Comparison of ENCODE assay signal across 8 mouse cellular contexts in the genomic region with DNA sequence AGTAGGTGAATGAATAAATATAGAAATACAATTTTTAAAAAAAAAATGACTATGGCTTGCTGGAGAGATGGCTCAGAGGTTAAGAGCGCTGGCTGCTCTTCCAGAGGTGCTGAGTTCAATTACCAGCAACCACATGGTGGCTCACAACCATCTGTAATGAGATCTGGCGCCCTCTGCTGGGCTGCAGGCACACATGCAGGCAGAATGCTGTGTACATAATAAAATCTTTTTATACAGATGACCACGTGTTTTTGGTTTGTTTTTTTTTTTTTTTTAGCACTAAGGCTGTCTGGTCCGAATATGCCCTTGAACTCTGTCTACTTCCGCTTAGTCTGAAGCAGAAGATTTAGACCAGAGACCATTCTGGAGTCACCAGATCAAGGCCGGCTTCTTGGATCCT.
DNase-seq lines count a peak whose midpoint lies in the region; ATAC-seq and TF ChIP-seq lines count a peak whose summit lies in the region.

No protein-coding gene starts in this region.

- WGBS in heart, embryonic 11.5 days (ENCODE audit: insufficient replicate concordance): 46% methylated on average over 6 of the region's 6 CpGs
- WGBS in thymus, adult 2 months: 50% methylated on average over 6 of the region's 6 CpGs
- 34% methylated on average over 6 of the region's 6 CpGs for WGBS in liver, postnatal 0 days (ENCODE audit: insufficient replicate concordance)

- ATAC-seq in heart, embryonic 11.5 days (replicated peaks; ENCODE audit: insufficient number of reproducible peaks, low FRiP score, low TSS enrichment): no peak
- no peak for ATAC-seq in liver, postnatal 0 days

- no peaks in the 10 kb centered on the region for H3K27me3 ChIP-seq in heart, embryonic 11.5 days (ENCODE audit: control insufficient read depth, insufficient read depth, low read length)
- H3K27me3 ChIP-seq in thymus, adult 2 months (ENCODE audit: control insufficient read depth, insufficient read depth, low read length): no peaks in the 10 kb centered on the region
- H3K27me3 ChIP-seq in liver, postnatal 0 days (ENCODE audit: insufficient read depth, low read length): no peaks in the 10 kb centered on the region

- H3K4me2 ChIP-seq in heart, embryonic 11.5 days: no peak overlapping the region
- no peak overlapping the region for H3K4me2 ChIP-seq in liver, postnatal 0 days (ENCODE audit: low read depth, low read length)

- peak; percentile 64; the same call in 1 of the 2 replicates for TF ChIP-seq CTCF in thymus, adult 2 months (IDR thresholded peaks at IDR 0.05; ENCODE audit: borderline replicate concordance, control insufficient read depth, extremely low read depth, insufficient read depth, low read length, poor library complexity)
- peak; percentile 90 for TF ChIP-seq CTCF in liver, postnatal 0 days (IDR thresholded peaks at IDR 0.05; ENCODE audit: low read depth)

- TF ChIP-seq POLR2A in thymus, adult 2 months (IDR thresholded peaks at IDR 0.05; ENCODE audit: control insufficient read depth, extremely low read depth, insufficient read depth, low read length, poor library complexity): no peak

- H3K9me3 ChIP-seq in heart, embryonic 11.5 days (replicated peaks; ENCODE audit: control insufficient read depth, low read length): no peaks in the 10 kb centered on the region
- no peaks in the 10 kb centered on the region for H3K9me3 ChIP-seq in liver, postnatal 0 days (ENCODE audit: low read length)

- H3K4me3 ChIP-seq in heart, embryonic 11.5 days (ENCODE audit: low read depth, low read length): no peak overlapping the region
- H3K4me3 ChIP-seq in thymus, adult 2 months (ENCODE audit: control insufficient read depth, insufficient read depth, low read length): no peak overlapping the region
- H3K4me3 ChIP-seq in liver, postnatal 0 days (ENCODE audit: low read depth, low read length): no peak overlapping the region

- peak; percentile 49 for DNase-seq in heart, postnatal 4 days
- DNase-seq in thymus, adult 2 months: peak; percentile 48
- DNase-seq in thymus, adult 18-20 months: no peak
- DNase-seq in liver, postnatal 0 days: peak; percentile 71
- no peak for DNase-seq in left cerebral cortex, adult 18-20 months (ENCODE audit: low spot score in 2 of 2)
- DNase-seq in left cerebral cortex, adult 9 months (ENCODE audit: low spot score in 2 of 2): no peak
- DNase-seq in right cerebral cortex, postnatal 36 days (ENCODE audit: low spot score in 2 of 2): no peak

- H3K4me1 ChIP-seq in heart, embryonic 11.5 days (ENCODE audit: control insufficient read depth, insufficient read depth, low read length): peaks cover 29% of the 10 kb centered on the region
- peaks cover 2% of the 10 kb centered on the region; the same call in 1 of the 2 replicates for H3K4me1 ChIP-seq in thymus, adult 2 months (replicated peaks; ENCODE audit: control insufficient read depth, insufficient read depth, low read length)
- H3K4me1 ChIP-seq in liver, postnatal 0 days (ENCODE audit: insufficient read depth): peaks cover 38% of the 10 kb centered on the region

- no peak overlapping the region for H3K27ac ChIP-seq in heart, embryonic 11.5 days (ENCODE audit: low read depth, low read length)
- no peak overlapping the region for H3K27ac ChIP-seq in thymus, adult 2 months (ENCODE audit: control insufficient read depth, insufficient read depth, low read length)
- H3K27ac ChIP-seq in liver, postnatal 0 days (ENCODE audit: low read depth): no peak overlapping the region

- H3K9ac ChIP-seq in heart, embryonic 11.5 days (ENCODE audit: low read depth, low read length): no peak overlapping the region
- H3K9ac ChIP-seq in liver, postnatal 0 days (replicated peaks): no peak overlapping the region

- no peak for TF ChIP-seq EP300 in liver, postnatal 0 days (IDR thresholded peaks at IDR 0.05; ENCODE audit: low read depth)

- no peaks in the 10 kb centered on the region for H3K36me3 ChIP-seq in heart, embryonic 11.5 days (ENCODE audit: control insufficient read depth, insufficient read depth, low read length)
- H3K36me3 ChIP-seq in thymus, adult 2 months (ENCODE audit: control insufficient read depth, insufficient read depth, low read length): no peaks in the 10 kb centered on the region
- no peaks in the 10 kb centered on the region for H3K36me3 ChIP-seq in liver, postnatal 0 days (replicated peaks; ENCODE audit: insufficient read depth, low read length)

Comparison
In these comparisons a context has a peak if more than half of its experiments do, and no peak if none do; other contexts are left out.
1. DNase-seq: peak in heart, postnatal 4 days (single experiment), thymus, adult 2 months (single experiment) and liver, postnatal 0 days (single experiment); none in thymus, adult 18-20 months (0 of 2), left cerebral cortex, adult 18-20 months (0 of 2), left cerebral cortex, adult 9 months (0 of 2) and right cerebral cortex, postnatal 36 days (0 of 2).